Mouse (Mus musculus) urinary bladder, postnatal 4 days (tissue): ENCODE measurements around the gene Dap.

Experiments
- DNase-seq, 2 experiments: peaks; one replicate each; pipeline ENCODE4 v3.0.0; 2021 to 2022; ENCODE audit warnings: low spot score in 2 of 2

Gene Dap

GRCm38 (mm10) chr15:31224135-31224761 lies at the start of gene Dap:
TSS of gene Dap (plus strand) at chr15:31224314.
- DNase-seq, result peak; percentile 96 to 97

GRCm38 (mm10) chr15:31176566-31176965 lies 47.5 kb upstream of the Dap start:
- DNase-seq, result no peak

GRCm38 (mm10) chr15:31184651-31185443 lies 39.3 kb upstream of the Dap start:
- no peak for DNase-seq

- DNase-seq, result no peak
Observed at GRCm38 (mm10) chr15:31185506-31185905, 38.6 kb upstream of the Dap start.

- no peak for DNase-seq
Observed at GRCm38 (mm10) chr15:31186371-31186901, 37.7 kb upstream of the Dap start.

GRCm38 (mm10) chr15:31192563-31192962 lies 31.6 kb upstream of the Dap start:
- DNase-seq, result no peak

- no peak for DNase-seq
Observed at GRCm38 (mm10) chr15:31195776-31196175, 28.3 kb upstream of the Dap start.

- DNase-seq, result no peak
Observed at GRCm38 (mm10) chr15:31207346-31208093, 16.6 kb upstream of the Dap start.

- DNase-seq, result no peak
Observed at GRCm38 (mm10) chr15:31211910-31212309, 12.2 kb upstream of the Dap start.

- DNase-seq, result no peak
Observed at GRCm38 (mm10) chr15:31213619-31214270, 10.4 kb upstream of the Dap start.

GRCm38 (mm10) chr15:31222216-31222615 lies 1.9 kb upstream of the Dap start:
- DNase-seq, result no peak

- DNase-seq, result no peak
Observed at GRCm38 (mm10) chr15:31223596-31224134, 449 bp upstream of the Dap start.

- no peak for DNase-seq
Observed at GRCm38 (mm10) chr15:31224806-31225642, 910 bp downstream of the Dap start.

GRCm38 (mm10) chr15:31225643-31226325 lies 1.7 kb downstream of the Dap start:
- DNase-seq, result no peak

GRCm38 (mm10) chr15:31226464-31226863 lies 2.4 kb downstream of the Dap start:
- no peak for DNase-seq

- no peak for DNase-seq
Observed at GRCm38 (mm10) chr15:31227793-31228192, 3.7 kb downstream of the Dap start.

- DNase-seq, result no peak
Observed at GRCm38 (mm10) chr15:31233006-31233405, 8.9 kb downstream of the Dap start.

GRCm38 (mm10) chr15:31235794-31236548 lies 11.9 kb downstream of the Dap start:
- no peak for DNase-seq

- no peak for DNase-seq
Observed at GRCm38 (mm10) chr15:31236549-31236907, 12.4 kb downstream of the Dap start.
